Mouse (Mus musculus) heart, embryonic 10.5 days (tissue): ENCODE results near the gene Ptpdc1. TPM values are rescaled to one million over a fixed set of nuclear protein-coding genes. Genes with fewer than 3 reads are reported as not detected.
A peak's percentile ranks its signal among the peaks of the same experiment; 100 is the strongest.

Experiments used
- DNase-seq: peaks from one replicate; pipeline ENCODE4 v3.0.0-alpha.2; 2017; ENCODE audit warnings: low spot score
- H3K27ac ChIP-seq: fragments of 300-500 bp; sonication (generic); 2 replicates; pipeline ENCODE4 v1.5.1; 2016; ENCODE audit warnings: mild to moderate bottlenecking
- H3K27me3 ChIP-seq: fragments of 300-500 bp; sonication (generic); 2 replicates; pipeline ENCODE4 v1.6.1; 2016; ENCODE audit warnings: mild to moderate bottlenecking; ENCODE audit not compliant: poor library complexity, insufficient read depth, severe bottlenecking
- H3K36me3 ChIP-seq: fragments of 300-500 bp; sonication (generic); 2 replicates; pipeline ENCODE4 v1.6.1; 2016; ENCODE audit warnings: mild to moderate bottlenecking, moderate library complexity
- H3K4me1 ChIP-seq: fragments of 300-500 bp; sonication (generic); 2 replicates; pipeline ENCODE4 v1.6.1; 2016; ENCODE audit warnings: mild to moderate bottlenecking
- H3K4me3 ChIP-seq: fragments of 300-500 bp; sonication (generic); 2 replicates; pipeline ENCODE4 v1.5.1; 2016; ENCODE audit warnings: mild to moderate bottlenecking, moderate library complexity
- H3K9me3 ChIP-seq: fragments of 300-500 bp; sonication (generic); 2 replicates; pipeline ENCODE4 v1.6.1; 2016; ENCODE audit warnings: mild to moderate bottlenecking, moderate library complexity
- WGBS: fragments of 180-500 bp; shearing (Covaris S2); methylation state at CpG from one replicate; pipeline ENCODE4 v1.1.7; 2016; 5-methylcytosine and 5-hydroxymethylcytosine counted together
- polyA plus RNA-seq: library from polyadenylated mRNA; unstranded; fragments of >200 nt; fragmentation: Nextera tagmentation; extraction: Ambion mirVana; gene quantifications from 2 replicates; pipeline ENCODE4 v1.2.1, GENCODE M21; 2016

The Ptpdc1 gene
- polyA plus RNA-seq, 1 experiment from 2014 or later = 7.0 TPM

DNA sequence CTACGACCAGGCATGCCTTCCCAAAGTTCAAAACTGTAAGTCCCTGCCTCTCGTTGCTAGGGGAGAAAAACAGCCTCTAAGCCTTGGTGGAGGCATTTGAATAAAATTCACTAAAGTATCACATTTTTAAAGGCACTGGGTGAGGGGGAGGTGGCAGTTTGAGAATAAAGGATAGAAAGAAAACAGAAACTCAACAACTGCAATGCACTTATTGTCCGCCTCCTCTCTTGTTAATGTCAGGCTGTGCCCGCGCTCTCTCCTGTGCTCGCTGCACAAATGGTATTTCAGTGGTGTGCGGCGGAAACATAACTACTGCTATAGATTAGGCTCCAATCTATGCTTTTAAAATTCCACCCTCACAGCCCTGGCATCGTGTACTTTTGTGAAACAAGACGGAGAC is 31.4 kb downstream of the Ptpdc1 start:
- no peak for DNase-seq
- Histone ChIP-seq H3K36me3 (no peaks in the 10 kb centered on the region), H3K4me1 (peaks cover 8% of the 10 kb centered on the region; the same call in 1 of the 2 replicates), H3K4me3 (no peak overlapping the region), H3K9me3 (no peaks in the 10 kb centered on the region), H3K27ac (no peak overlapping the region), H3K27me3 (no peaks in the 10 kb centered on the region)
- 83% methylated on average over 10 of the region's 10 CpGs for WGBS

DNA sequence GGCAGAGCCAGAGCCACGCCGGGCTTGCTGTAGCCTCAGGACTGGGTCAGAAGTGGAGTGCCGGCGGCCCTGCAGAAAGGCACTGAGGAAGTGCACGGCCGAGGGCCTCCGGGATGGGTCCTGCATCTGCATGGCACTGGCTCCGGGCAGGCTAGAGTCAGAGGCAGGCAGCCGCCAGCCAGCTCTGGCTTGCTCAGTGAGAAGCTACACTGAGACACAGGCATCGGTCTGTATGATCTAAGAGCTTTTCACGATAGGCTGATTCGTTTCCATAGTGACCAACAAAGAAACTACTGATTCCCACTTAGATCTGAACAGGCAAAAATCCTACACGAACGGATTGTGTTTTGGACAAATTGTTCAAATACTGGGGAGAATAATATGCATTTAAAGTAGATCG is 32.3 kb downstream of the Ptpdc1 start:
- WGBS = 54% methylated on average over 15 of the region's 15 CpGs
- Histone ChIP-seq H3K27ac (no peak overlapping the region), H3K27me3 (no peaks in the 10 kb centered on the region), H3K4me1 (peaks cover 8% of the 10 kb centered on the region; the same call in 1 of the 2 replicates), H3K4me3 (no peak overlapping the region), H3K36me3 (no peaks in the 10 kb centered on the region), H3K9me3 (no peaks in the 10 kb centered on the region)
- no peak for DNase-seq

DNA sequence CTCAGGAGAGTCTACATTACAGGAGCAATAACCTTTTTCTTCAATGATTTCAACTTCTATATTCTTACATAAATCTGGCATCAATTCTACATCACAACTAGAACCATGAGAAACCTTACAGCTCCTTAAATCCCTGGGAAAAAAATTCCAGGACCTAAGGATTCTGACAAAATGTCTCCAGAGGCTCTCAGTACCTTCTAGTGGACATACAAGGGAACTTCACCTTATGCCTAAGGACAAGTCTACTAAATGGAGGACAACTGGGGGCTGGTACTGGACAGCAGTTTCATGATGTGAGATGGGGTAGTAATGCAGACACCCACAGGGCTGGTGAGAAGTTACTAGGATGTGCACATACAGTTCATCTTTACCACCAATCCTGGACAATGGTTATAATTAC is 34.7 kb downstream of the Ptpdc1 start:
- Histone ChIP-seq H3K4me1 (peaks cover 8% of the 10 kb centered on the region; the same call in 1 of the 2 replicates), H3K36me3 (no peaks in the 10 kb centered on the region), H3K4me3 (no peak overlapping the region), H3K27me3 (0 out of 2 replicates have a peak, but pooled peaks cover 7% of the 10 kb centered on the region), H3K9me3 (no peaks in the 10 kb centered on the region), H3K27ac (no peak overlapping the region)
- no peak for DNase-seq

DNA sequence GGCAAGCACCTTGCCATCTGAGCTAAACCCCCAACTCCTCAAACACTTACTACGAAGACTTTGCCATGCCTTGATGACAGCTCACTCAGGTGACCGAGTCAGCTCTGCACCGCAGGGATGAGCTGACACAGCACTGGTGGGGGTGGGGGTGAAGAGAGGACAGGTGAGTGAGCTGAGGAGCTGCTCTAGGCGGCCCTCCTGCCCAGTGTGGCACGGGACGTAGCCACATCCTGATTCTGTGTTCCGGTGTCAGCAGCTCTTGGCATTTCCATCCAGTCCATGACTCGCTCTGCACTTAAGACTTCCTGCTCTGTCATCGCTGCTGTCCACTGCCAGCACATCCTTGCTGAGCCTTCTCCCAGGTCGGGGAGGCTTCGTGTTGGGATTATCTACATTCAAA is 38.1 kb downstream of the Ptpdc1 start:
- H3K4me3 ChIP-seq = no peak overlapping the region
- no peak overlapping the region for H3K27ac ChIP-seq
- 0 out of 2 replicates have a peak, but pooled peaks cover 7% of the 10 kb centered on the region for H3K27me3 ChIP-seq
- 0 out of 2 replicates have a peak, but pooled peaks cover 5% of the 10 kb centered on the region for H3K4me1 ChIP-seq
- peak; percentile 68 for DNase-seq
- 0 out of 2 replicates have a peak, but pooled peaks cover 3% of the 10 kb centered on the region for H3K36me3 ChIP-seq
- no peaks in the 10 kb centered on the region for H3K9me3 ChIP-seq
- 77% methylated on average over 11 of the region's 11 CpGs for WGBS

DNA sequence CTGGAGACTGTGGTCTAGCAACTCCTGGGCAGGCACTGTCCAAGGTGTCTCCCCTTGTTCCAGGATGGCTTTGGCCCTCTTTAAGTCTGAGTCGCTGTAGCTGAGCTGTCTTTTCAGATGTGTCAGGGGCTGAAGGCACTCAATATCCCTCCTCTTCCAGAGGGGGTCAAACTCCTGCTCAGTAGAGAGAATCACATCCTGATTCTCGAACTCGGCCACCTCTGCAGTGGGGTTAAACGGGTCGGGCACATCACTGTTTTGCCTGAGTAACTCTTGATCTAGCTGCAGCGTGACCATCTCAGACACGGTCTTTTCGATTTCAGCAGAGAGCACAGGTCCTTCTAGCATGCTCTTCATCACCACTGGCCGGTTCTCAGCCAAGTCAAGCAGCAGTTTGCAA is 39.0 kb downstream of the Ptpdc1 start:
- Histone ChIP-seq H3K27ac (no peak overlapping the region), H3K4me3 (no peak overlapping the region), H3K27me3 (0 out of 2 replicates have a peak, but pooled peaks cover 7% of the 10 kb centered on the region), H3K4me1 (0 out of 2 replicates have a peak, but pooled peaks cover 5% of the 10 kb centered on the region), H3K9me3 (no peaks in the 10 kb centered on the region), H3K36me3 (0 out of 2 replicates have a peak, but pooled peaks cover 3% of the 10 kb centered on the region)
- 85% methylated on average over 9 of the region's 9 CpGs for WGBS
- DNase-seq = peak; percentile 61

DNA sequence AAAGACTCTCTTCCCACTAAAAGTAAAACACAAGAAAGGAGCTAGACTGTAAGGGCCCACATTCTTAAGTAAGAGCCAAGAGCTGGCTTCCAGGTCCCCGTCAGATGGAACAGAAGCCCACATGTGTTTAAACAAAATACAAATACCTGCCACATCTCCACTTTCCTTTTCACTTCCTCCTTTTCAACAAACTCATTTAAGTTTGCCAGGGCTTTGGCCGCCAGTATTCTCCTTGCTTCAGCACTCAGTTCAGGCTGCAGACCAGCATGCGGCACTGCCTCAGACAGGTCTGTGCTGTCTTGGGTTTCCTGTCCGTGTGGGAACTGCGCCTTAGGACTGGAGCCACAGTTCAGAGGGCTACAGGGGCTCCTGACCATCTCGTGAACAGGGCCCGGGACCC is 39.7 kb downstream of the Ptpdc1 start:
- 0 out of 2 replicates have a peak, but pooled peaks cover 7% of the 10 kb centered on the region for H3K27me3 ChIP-seq
- no peak overlapping the region for H3K27ac ChIP-seq
- WGBS = 78% methylated on average over 7 of the region's 7 CpGs
- 0 out of 2 replicates have a peak, but pooled peaks cover 3% of the 10 kb centered on the region for H3K36me3 ChIP-seq
- DNase-seq = no peak
- no peak overlapping the region for H3K4me3 ChIP-seq
- H3K4me1 ChIP-seq = 0 out of 2 replicates have a peak, but pooled peaks cover 5% of the 10 kb centered on the region
- H3K9me3 ChIP-seq = no peaks in the 10 kb centered on the region

DNA sequence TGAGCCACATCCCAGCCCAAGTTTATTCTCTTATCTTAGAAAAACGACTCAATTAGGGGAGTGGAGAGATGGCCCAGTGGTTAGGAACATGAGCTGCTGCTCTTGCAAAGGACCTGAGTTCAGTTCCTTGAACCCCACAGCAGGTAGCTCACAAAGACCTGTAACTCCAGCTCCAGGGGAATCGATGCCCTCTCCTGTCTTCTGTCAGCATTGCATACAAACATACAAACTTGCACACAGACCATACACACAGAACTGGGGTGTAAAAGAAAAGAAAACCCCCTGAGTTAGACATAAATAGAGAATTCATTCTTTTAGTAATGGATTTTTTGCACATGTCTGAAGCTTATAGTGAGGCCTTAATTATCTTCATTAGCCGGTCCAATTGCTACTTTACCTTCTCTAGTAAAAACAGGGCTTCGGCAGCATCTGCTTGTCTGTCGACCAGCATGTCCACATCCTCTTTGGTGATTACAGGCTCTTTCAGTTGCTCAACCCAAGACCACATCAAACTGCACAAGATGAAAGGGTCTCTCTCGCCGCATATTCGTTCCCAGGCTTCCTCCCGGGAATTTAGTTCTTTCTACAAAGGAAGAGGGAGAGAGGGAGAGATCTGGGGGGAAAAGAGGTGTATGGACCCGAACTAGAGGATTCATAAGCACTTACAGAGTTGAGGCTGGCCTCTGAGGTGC is 42.6 kb downstream of the Ptpdc1 start:
- no peak overlapping the region for H3K4me3 ChIP-seq
- no peak for DNase-seq
- WGBS = 72% methylated on average over 10 of the region's 10 CpGs
- 0 out of 2 replicates have a peak, but pooled peaks cover 3% of the 10 kb centered on the region for H3K36me3 ChIP-seq
- 0 out of 2 replicates have a peak, but pooled peaks cover 7% of the 10 kb centered on the region for H3K27me3 ChIP-seq
- H3K9me3 ChIP-seq = no peaks in the 10 kb centered on the region
- H3K27ac ChIP-seq = no peak overlapping the region
- H3K4me1 ChIP-seq = peaks cover 13% of the 10 kb centered on the region

DNA sequence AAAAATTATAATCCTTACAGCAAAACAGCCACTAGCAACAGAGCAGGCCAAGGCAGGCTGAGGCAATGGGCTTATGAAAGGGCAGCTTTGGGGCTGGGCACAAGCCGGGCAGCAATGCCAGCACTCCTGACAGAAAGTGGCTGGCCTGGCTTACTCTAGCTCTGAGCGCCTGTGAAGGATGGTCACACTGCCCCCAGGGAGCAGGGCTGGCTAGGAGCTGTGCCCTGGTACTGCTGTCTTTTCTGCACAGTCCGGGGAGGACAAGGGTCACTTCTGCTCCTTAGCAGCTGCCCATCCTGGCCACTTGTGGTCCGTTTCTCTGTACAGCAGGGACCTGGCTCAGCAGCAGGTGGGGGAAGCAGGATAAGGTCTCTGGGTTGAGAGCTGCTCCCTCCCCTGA is 46.8 kb downstream of the Ptpdc1 start:
- peaks cover 25% of the 10 kb centered on the region for H3K4me1 ChIP-seq
- no peak overlapping the region for H3K4me3 ChIP-seq
- peak; percentile 72 for DNase-seq
- no peak overlapping the region for H3K27ac ChIP-seq
- no peaks in the 10 kb centered on the region for H3K27me3 ChIP-seq
- 0 out of 2 replicates have a peak, but pooled peaks cover 3% of the 10 kb centered on the region for H3K36me3 ChIP-seq
- WGBS = 62% methylated on average over 4 of the region's 4 CpGs
- no peaks in the 10 kb centered on the region for H3K9me3 ChIP-seq

DNA sequence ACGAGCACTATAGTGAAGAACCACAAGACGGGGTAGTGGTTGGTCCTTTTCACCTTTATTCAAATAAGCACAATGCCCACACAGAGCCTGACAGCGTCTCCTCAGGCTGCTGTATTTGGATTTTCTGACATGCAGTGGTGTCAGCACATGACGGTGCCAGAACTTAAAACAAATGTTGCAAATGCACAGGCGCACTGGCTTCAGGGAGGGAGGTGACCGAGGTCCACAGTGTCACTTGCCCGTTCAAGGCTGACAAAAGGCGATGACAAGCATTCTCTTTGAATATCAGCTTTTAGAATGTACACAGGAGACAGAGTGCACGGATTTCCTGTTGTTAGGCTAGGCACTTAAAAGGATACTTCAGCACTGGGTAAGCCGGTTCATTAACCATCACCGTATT is 47.6 kb downstream of the Ptpdc1 start:
- no peaks in the 10 kb centered on the region for H3K9me3 ChIP-seq
- no peaks in the 10 kb centered on the region for H3K27me3 ChIP-seq
- 44% methylated on average over 11 of the region's 11 CpGs for WGBS
- H3K4me1 ChIP-seq = peaks cover 31% of the 10 kb centered on the region
- H3K36me3 ChIP-seq = 0 out of 2 replicates have a peak, but pooled peaks cover 3% of the 10 kb centered on the region
- peak; percentile 72 for DNase-seq
- no peak overlapping the region for H3K4me3 ChIP-seq
- H3K27ac ChIP-seq = no peak overlapping the region

DNA sequence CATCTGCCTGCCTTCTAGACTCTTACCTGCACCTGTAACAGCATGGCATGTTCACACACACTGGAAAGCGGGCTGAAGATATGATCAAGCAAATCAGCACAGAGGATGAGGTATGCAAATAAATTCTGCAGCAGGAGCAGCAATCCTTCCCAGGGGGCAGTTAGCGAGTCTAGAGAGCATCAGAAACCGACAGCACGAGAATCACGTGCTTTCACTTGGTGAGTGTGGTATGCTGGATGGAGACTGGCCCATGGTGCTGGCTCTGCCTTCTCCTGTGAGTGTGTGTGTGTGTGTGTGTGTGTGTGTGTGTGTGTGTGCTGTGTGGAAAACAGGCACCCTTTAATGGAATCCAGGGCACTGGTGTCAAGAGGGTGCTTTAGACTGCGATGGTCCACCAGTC is 48.5 kb downstream of the Ptpdc1 start:
- peaks cover 31% of the 10 kb centered on the region for H3K4me1 ChIP-seq
- 67% methylated on average over 6 of the region's 6 CpGs for WGBS
- no peak overlapping the region for H3K27ac ChIP-seq
- no peaks in the 10 kb centered on the region for H3K27me3 ChIP-seq
- H3K9me3 ChIP-seq = no peaks in the 10 kb centered on the region
- H3K4me3 ChIP-seq = no peak overlapping the region
- DNase-seq = peak; percentile 68
- no peaks in the 10 kb centered on the region for H3K36me3 ChIP-seq

DNA sequence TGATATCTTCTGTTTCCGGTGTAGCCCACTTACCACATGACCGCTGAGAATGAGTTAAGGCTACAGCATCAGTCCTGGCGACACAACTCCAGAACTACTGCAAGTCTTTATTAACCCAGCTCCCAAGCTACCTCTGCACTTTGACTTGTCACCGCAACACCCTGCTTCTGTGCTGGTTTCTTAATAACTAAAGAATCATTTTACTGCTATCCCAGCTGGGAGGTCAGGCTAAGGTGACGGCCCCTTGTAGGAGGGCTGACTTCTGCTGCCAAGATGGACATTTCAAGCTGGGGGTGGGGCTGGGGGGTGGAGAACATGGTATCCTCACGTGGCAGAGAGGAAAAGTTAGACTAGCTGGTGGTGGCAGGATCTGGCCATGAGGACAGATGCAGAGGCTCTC is 50.7 kb downstream of the Ptpdc1 start:
- Histone ChIP-seq H3K27me3 (no peaks in the 10 kb centered on the region), H3K4me3 (no peak overlapping the region), H3K36me3 (no peaks in the 10 kb centered on the region), H3K9me3 (no peaks in the 10 kb centered on the region), H3K4me1 (peaks cover 31% of the 10 kb centered on the region), H3K27ac (no peak overlapping the region)
- DNase-seq = no peak
- WGBS = 74% methylated on average over 6 of the region's 6 CpGs

DNA sequence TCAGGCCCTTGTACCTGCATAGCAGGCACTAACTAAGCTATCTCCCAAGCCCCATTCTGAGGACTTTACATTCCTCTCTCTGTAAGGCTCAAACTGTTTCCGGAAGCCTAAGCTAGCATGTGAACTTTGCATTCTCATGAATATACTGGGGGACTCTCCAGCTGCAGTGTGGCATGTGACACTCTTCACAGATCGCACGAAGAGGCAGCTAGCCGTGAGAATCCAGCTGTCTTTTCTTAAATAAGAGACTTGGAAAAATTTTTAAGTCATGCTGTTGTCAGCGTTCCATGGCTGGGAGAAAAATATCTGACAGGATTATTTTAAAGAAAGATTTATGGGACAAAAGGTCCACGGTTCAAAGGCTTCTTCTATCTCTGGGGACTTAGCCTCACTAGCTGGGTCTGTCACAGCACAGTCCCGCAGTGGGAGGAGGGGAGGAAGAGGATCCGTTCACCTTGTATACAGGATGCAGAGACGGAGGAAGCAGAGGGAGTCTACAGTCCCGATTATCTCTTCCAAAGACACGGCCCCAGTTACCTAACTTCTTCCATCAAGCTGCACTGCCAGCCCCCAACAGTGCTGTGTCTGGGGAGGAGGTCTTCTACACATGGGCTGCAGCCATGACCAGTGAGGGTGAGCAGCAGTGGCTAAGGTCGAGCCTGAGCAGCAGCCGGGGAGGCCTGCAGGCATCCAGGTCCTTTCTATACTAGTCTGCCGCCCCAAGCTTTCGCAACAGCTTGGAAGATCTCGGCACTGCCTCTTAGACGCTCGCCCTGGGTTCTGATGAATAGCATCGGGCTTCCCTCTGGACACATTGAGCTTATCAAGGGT is 51.7 kb downstream of the Ptpdc1 start:
- peaks cover 38% of the 10 kb centered on the region for H3K4me1 ChIP-seq
- no peak for DNase-seq
- H3K27ac ChIP-seq = no peak overlapping the region
- H3K9me3 ChIP-seq = no peaks in the 10 kb centered on the region
- no peaks in the 10 kb centered on the region for H3K36me3 ChIP-seq
- 54% methylated on average over 19 of the region's 19 CpGs for WGBS
- no peaks in the 10 kb centered on the region for H3K27me3 ChIP-seq
- H3K4me3 ChIP-seq = no peak overlapping the region

DNA sequence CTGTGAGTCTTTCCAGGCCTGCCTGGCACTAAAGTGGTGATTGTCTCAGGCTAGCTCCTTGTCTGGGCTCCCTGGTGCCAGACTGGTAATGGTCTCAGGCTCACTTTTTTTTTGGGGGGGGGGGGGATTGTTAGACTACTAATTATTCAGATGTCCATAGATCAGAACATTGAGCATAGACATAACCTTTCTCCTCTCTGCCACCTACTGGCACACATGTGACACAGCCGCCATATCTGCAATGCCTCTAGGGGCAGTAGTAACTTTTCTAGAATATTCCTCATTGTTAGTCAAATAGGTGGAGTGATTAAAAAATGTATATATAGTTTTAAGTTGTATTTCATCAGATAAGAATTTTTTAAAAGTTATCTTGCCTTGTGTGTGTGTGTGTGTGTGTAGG is 53.3 kb downstream of the Ptpdc1 start:
- DNase-seq = no peak

More for the DNA sequence above, 53.3 kb downstream of the Ptpdc1 start:
- no peak overlapping the region for H3K27ac ChIP-seq
- no peaks in the 10 kb centered on the region for H3K36me3 ChIP-seq
- peaks cover 23% of the 10 kb centered on the region for H3K4me1 ChIP-seq
- no peaks in the 10 kb centered on the region for H3K27me3 ChIP-seq
- no peaks in the 10 kb centered on the region for H3K9me3 ChIP-seq
- no peak overlapping the region for H3K4me3 ChIP-seq
- WGBS = 59% methylated on average over 1 of the region's 1 CpGs
